Mouse (Mus musculus) neutrophil, adult 65 days (primary cell): Measurements from ENCODE around the gene Prrg3. TPM values are rescaled to one million over a fixed set of nuclear protein-coding genes. Genes with fewer than 3 reads are reported as not detected.

ENCODE experiments used
- total RNA-seq: library from RNA; stranded (reverse); gene quantifications from 2 replicates; pipeline ENCODE4 v1.2.4, GENCODE M21; 2023

Prrg3 gene
- not detected in 2 replicates for total RNA-seq

DNA sequence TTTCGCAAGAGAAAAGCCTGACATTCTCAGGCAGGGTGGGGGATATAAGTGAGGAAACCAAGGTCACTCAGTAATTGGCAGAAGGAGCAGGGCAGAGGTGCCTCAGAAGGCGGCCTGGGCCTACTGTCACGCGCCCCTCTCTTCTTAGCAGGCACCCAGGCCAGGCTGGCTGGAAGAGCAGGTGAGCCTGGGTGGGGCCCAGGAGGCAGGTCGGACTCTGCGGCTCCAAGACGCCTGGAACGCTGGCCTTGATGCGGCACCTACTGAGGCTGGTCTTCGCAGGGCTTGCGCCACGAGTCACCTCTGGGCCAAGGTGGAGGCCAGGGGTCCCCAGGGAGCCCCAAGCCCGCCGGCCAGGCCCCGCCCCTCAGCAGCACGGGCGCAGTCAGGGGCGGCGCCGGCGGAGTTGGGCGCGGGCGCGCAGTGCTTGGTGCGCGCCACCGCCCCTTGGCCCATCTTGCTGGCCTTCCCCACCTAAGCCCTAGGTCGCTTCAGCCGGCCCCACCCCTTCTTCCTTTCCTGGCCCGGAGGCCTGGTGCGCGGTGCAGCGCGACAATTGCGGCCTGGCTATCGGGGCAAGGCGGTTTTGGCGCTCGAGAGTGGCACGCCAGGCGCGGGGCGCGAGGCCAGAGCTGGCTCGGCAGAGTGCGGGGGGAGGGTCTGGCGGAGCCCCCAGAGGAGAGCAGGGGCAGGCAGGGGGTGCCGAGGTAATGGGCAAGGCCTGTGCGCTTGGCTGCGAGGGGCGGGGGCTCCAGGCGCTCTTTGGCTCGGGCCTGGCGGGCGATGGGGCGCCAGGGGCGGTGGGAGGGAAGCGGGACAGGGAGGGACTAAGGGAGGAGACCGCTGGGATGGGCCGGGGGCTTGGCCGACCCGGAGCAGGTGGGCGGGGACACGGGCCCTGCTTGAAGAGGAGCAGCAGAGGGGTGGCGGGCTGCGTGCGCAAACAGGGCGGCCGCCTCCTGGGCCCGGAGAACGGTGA lies at the start of gene Prrg3:
Gene Prrg3 (plus strand): TSS at position 552 of the 979 bp plus-strand sequence.

DNA sequence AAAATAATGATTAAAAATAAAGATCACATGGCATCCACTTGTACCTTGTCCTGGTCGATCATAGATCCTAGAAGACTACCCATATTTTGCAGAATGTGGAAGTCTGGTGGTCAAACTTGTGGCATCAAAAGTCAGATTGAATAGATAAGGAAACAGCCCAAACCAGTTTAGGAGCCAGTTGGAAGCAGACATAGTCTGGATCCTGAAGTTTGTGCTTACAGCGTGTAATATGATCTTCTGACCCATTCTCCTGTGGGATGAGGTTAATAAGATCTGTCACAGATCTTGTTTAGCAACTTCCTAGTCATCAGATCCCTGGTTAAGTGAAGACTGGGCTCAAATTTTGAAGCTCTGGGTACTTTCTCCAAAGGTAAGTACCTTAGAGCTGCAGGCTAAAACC lies 10.3 kb downstream of the Prrg3 start, which contains the start of gene Fate1:
Gene Fate1 (plus strand): TSS at position 301 of the 400 bp plus-strand sequence.

GRCm38 (mm10) chrX:71991549-71991948 lies 29.1 kb downstream of the Prrg3 start, which contains the start of gene Cnga2:
TSS of gene Cnga2 (plus strand) at chrX:71991849.

Other genes with a start within 250 kb of the Prrg3 start
- 10.0 and 11.0 TPM in 2 replicates for gene Vma21, start 146.7 kb upstream of the Prrg3 start, total RNA-seq
- 0.23 TPM in 1 of 2 replicates, not detected in the other for gene Gm1141, start 41.6 kb upstream of the Prrg3 start, total RNA-seq
- gene Fate1, start 10.4 kb downstream of the Prrg3 start, total RNA-seq = not detected in 2 replicates
- not detected in 2 replicates for gene Cnga2, start 29.2 kb downstream of the Prrg3 start, total RNA-seq